Mouse (Mus musculus): Measurements from ENCODE around the gene Hif1an. TPM values are rescaled to one million over a fixed set of nuclear protein-coding genes. Genes with fewer than 3 reads are reported as not detected.

Hif1an gene
- polyA plus RNA-seq, 1 experiment = 19.2 TPM

DNA sequence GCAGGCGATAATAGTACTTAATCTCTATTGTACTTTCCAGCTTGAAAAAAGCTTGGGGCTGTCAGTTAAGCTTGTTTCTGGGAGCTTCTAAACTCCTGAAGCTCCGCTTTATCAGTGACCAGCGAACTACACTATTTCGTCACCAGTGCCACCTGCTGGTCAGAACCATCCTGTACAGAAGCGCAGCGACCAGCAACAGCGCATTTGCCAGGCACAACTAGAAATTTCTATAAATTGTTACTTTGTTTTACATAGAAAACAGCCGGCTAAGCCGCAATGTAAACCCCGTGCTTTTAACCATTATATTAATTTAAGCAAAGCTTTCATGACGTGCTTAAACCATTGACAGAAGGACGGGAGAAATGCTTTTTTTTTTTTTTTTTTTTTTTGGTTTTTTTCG lies 17.9 kb upstream of the Hif1an start:
- TF ChIP-seq POLR2A (IDR thresholded peaks at IDR 0.05; ENCODE audit: control insufficient read depth, low read depth, low read length) (no peak), CTCF (IDR thresholded peaks at IDR 0.05; ENCODE audit: control insufficient read depth, insufficient read depth, insufficient replicate concordance, low read depth, low read length) (peak; percentile 67; the same call in 1 of the 2 replicates)
- H3K4me1 ChIP-seq (ENCODE audit: control insufficient read depth, insufficient read depth, low read length) = peaks cover 6% of the 10 kb centered on the region
- H3K4me3 ChIP-seq (ENCODE audit: control insufficient read depth, low read depth, low read length) = no peak overlapping the region
- no peak overlapping the region for H3K27ac ChIP-seq (ENCODE audit: control insufficient read depth, insufficient read depth, low read depth, low read length)
- no peaks in the 10 kb centered on the region for H3K27me3 ChIP-seq (ENCODE audit: control insufficient read depth, insufficient read depth, low read length)
- H3K36me3 ChIP-seq (ENCODE audit: control insufficient read depth, insufficient read depth, low read length) = no peaks in the 10 kb centered on the region

- Histone ChIP-seq H3K27ac (ENCODE audit: control insufficient read depth, insufficient read depth, low read depth, low read length) (no peak within 1 kb of the TSS), H3K36me3 (ENCODE audit: control insufficient read depth, insufficient read depth, low read length) (no peaks in the 10 kb centered on the region), H3K4me1 (ENCODE audit: control insufficient read depth, insufficient read depth, low read length) (peaks cover 6% of the 10 kb centered on the region), H3K27me3 (ENCODE audit: control insufficient read depth, insufficient read depth, low read length) (no peaks in the 10 kb centered on the region), H3K4me3 (ENCODE audit: control insufficient read depth, low read depth, low read length) (peak within 1 kb of the TSS; percentile 80)
- TF ChIP-seq CTCF (IDR thresholded peaks at IDR 0.05; ENCODE audit: control insufficient read depth, insufficient read depth, insufficient replicate concordance, low read depth, low read length) (no peak), POLR2A (IDR thresholded peaks at IDR 0.05; ENCODE audit: control insufficient read depth, low read depth, low read length) (no peak)
Measured at GRCm38 (mm10) chr19:44545321-44546041, 17.2 kb upstream of the Hif1an start, which contains the start of gene Sec31b. Gene Sec31b, minus strand, starts transcription at chr19:44545864.

DNA sequence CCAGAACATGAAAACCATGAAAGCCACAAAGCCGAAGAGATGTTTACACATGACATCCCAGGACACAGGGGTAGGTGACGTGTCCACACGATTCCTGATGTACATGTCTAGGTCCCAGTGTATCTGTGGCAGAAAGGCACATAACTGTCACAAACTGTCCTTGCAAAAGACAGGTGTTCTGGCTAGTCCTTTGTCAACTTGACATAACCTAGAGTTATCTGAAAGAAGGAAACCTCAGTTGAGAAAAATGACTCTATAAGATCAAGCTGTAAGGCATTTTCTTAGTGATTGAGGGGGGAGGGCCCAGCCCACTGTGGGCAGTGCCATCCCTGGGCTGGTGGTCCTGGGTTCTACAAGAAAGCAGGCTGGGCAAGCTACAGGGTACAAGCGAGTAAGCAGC lies 9.9 kb upstream of the Hif1an start, which contains the start of gene Gm20538:
Gm20538 (minus strand) TSS at position 101 of the 400 bp plus-strand sequence.
- Histone ChIP-seq H3K27ac (ENCODE audit: control insufficient read depth, insufficient read depth, low read depth, low read length) (no peak within 1 kb of the TSS), H3K36me3 (ENCODE audit: control insufficient read depth, insufficient read depth, low read length) (peaks cover 2% of the 10 kb centered on the region; the same call in 1 of the 2 replicates), H3K27me3 (ENCODE audit: control insufficient read depth, insufficient read depth, low read length) (no peaks in the 10 kb centered on the region), H3K4me3 (ENCODE audit: control insufficient read depth, low read depth, low read length) (no peak within 1 kb of the TSS), H3K4me1 (ENCODE audit: control insufficient read depth, insufficient read depth, low read length) (peaks cover 4% of the 10 kb centered on the region)
- TF ChIP-seq POLR2A (IDR thresholded peaks at IDR 0.05; ENCODE audit: control insufficient read depth, low read depth, low read length) (no peak), CTCF (IDR thresholded peaks at IDR 0.05; ENCODE audit: control insufficient read depth, insufficient read depth, insufficient replicate concordance, low read depth, low read length) (no peak)

GRCm38 (mm10) chr19:44553286-44553685 lies 9.4 kb upstream of the Hif1an start:
- no peaks in the 10 kb centered on the region for H3K27me3 ChIP-seq (ENCODE audit: control insufficient read depth, insufficient read depth, low read length)
- no peak overlapping the region for H3K4me3 ChIP-seq (ENCODE audit: control insufficient read depth, low read depth, low read length)
- H3K36me3 ChIP-seq (ENCODE audit: control insufficient read depth, insufficient read depth, low read length) = peaks cover 2% of the 10 kb centered on the region; the same call in 1 of the 2 replicates
- peaks cover 4% of the 10 kb centered on the region for H3K4me1 ChIP-seq (ENCODE audit: control insufficient read depth, insufficient read depth, low read length)
- no peak overlapping the region for H3K27ac ChIP-seq (ENCODE audit: control insufficient read depth, insufficient read depth, low read depth, low read length)
- no peak for TF ChIP-seq CTCF (IDR thresholded peaks at IDR 0.05; ENCODE audit: control insufficient read depth, insufficient read depth, insufficient replicate concordance, low read depth, low read length)

- TF ChIP-seq CTCF (IDR thresholded peaks at IDR 0.05; ENCODE audit: control insufficient read depth, insufficient read depth, insufficient replicate concordance, low read depth, low read length) (no peak), POLR2A (IDR thresholded peaks at IDR 0.05; ENCODE audit: control insufficient read depth, low read depth, low read length) (no peak)
- Histone ChIP-seq H3K27me3 (ENCODE audit: control insufficient read depth, insufficient read depth, low read length) (no peaks in the 10 kb centered on the region), H3K4me1 (ENCODE audit: control insufficient read depth, insufficient read depth, low read length) (peaks cover 4% of the 10 kb centered on the region), H3K27ac (ENCODE audit: control insufficient read depth, insufficient read depth, low read depth, low read length) (no peak overlapping the region), H3K36me3 (ENCODE audit: control insufficient read depth, insufficient read depth, low read length) (peaks cover 2% of the 10 kb centered on the region; the same call in 1 of the 2 replicates), H3K4me3 (ENCODE audit: control insufficient read depth, low read depth, low read length) (peak overlapping the region; percentile 96)
Measured at GRCm38 (mm10) chr19:44554490-44554860, 8.2 kb upstream of the Hif1an start.

DNA sequence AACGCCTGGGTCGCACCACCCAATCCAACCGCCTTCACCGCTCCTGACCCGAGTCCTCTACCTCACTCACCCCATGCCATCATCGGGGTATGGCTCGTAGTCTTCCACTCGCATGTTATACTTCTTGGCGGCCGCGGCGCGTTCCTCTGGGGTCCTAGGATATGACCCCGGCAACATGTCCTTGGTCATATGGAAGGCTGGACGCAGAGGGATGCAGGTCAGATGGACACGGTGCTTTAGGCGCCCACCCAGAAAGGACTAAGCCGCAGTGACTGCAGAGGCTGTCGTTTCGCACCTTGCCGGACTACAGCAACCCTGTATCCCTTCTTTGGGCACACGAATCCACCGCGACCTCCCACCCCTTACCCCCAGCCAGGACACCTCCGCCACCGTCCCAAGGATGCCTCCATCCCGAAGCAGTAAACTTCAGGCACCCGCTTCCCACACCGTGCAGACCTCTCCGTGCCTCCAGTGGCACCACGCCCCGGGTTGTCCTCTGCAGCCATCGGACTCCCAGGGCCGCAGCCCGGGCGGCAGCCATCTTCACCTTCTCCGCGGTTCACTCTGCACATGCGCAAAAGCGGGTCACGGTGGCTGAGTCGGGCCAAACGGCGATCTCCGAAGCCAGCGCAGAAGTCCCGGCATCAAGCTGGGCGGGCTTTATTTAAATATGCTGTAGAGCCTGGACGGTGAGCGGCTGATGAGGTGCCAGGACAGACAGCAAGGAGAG lies 7.6 kb upstream of the Hif1an start, which contains the start of gene Ndufb8:
Ndufb8 (minus strand) TSS at position 580 of the 730 bp plus-strand sequence.
- peak within 1 kb of the TSS; percentile 96 for H3K4me3 ChIP-seq (ENCODE audit: control insufficient read depth, low read depth, low read length)
- TF ChIP-seq POLR2A (IDR thresholded peaks at IDR 0.05; ENCODE audit: control insufficient read depth, low read depth, low read length) (peak; percentile 90), CTCF (IDR thresholded peaks at IDR 0.05; ENCODE audit: control insufficient read depth, insufficient read depth, insufficient replicate concordance, low read depth, low read length) (no peak)
- H3K27me3 ChIP-seq (ENCODE audit: control insufficient read depth, insufficient read depth, low read length) = no peaks in the 10 kb centered on the region
- H3K36me3 ChIP-seq (ENCODE audit: control insufficient read depth, insufficient read depth, low read length) = peaks cover 2% of the 10 kb centered on the region; the same call in 1 of the 2 replicates
- peak within 1 kb of the TSS; percentile 71 for H3K27ac ChIP-seq (ENCODE audit: control insufficient read depth, insufficient read depth, low read depth, low read length)
- peaks cover 4% of the 10 kb centered on the region for H3K4me1 ChIP-seq (ENCODE audit: control insufficient read depth, insufficient read depth, low read length)

DNA sequence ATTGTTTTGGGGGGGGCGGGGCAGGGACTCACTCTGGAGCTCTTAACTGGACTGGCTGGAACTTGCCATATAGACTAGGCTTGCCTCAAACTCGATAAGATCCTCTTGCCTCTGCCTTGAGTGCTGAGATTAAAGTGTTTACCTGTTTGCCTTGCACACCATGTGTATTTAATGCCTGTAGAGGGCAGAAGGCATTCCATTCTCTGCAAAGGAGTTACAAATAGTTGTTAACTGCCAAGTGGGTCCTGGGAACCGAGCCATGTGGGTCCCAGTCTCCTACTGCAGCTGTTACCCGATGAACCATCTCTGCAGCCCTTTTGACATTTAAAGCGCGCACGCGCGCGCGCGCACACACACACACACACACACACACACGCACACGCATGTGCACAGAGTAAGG lies 1.4 kb downstream of the Hif1an start:
- Histone ChIP-seq H3K36me3 (ENCODE audit: control insufficient read depth, insufficient read depth, low read length) (peaks cover 1% of the 10 kb centered on the region; the same call in 1 of the 2 replicates), H3K4me3 (ENCODE audit: control insufficient read depth, low read depth, low read length) (no peak overlapping the region), H3K4me1 (ENCODE audit: control insufficient read depth, insufficient read depth, low read length) (peaks cover 2% of the 10 kb centered on the region), H3K27ac (ENCODE audit: control insufficient read depth, insufficient read depth, low read depth, low read length) (no peak overlapping the region), H3K27me3 (ENCODE audit: control insufficient read depth, insufficient read depth, low read length) (no peaks in the 10 kb centered on the region)
- TF ChIP-seq CTCF (IDR thresholded peaks at IDR 0.05; ENCODE audit: control insufficient read depth, insufficient read depth, insufficient replicate concordance, low read depth, low read length) (no peak), POLR2A (IDR thresholded peaks at IDR 0.05; ENCODE audit: control insufficient read depth, low read depth, low read length) (no peak)
